Mouse (Mus musculus) midbrain, embryonic 10.5 days (tissue): Measurements from ENCODE around the gene Slfn9. TPM values are rescaled to one million over a fixed set of nuclear protein-coding genes. Genes with fewer than 3 reads are reported as not detected.

Experiments used
- microRNA-seq: library from miRNA; unstranded; fragments of <30 nt; microRNA quantifications from one replicate; pipeline ENCODE4, GENCODE M21; 2017
- polyA plus RNA-seq: library from polyadenylated mRNA; unstranded; fragments of >200 nt; fragmentation: Nextera tagmentation; extraction: Ambion mirVana; gene quantifications from 2 replicates; pipeline ENCODE4 v1.2.1, GENCODE M21; 2016

The Slfn9 gene
- polyA plus RNA-seq, 1 experiment from 2014 or later = 7.4 TPM

Small RNA genes within 50 kb of the gene (microRNA-seq; reads per million reads assigned to microRNA genes)
- not detected for gene Gm27598
- gene Mir7679 = not detected

Other genes starting within 250 kb of the Slfn9 start
- 0.22 and 0.39 TPM in 2 replicates for gene Cct6b, start 227.5 kb downstream of the Slfn9 start, polyA plus RNA-seq
- 33.3 and 37.6 TPM in 2 replicates for gene Zfp830, start 227.5 kb downstream of the Slfn9 start, polyA plus RNA-seq
- 41.1 and 47.2 TPM in 2 replicates for gene Lig3, start 210.7 kb downstream of the Slfn9 start, polyA plus RNA-seq
- 11.5 and 12.0 TPM in 2 replicates for gene Rffl, start 120.6 kb downstream of the Slfn9 start, polyA plus RNA-seq
- 16.3 and 17.2 TPM in 2 replicates for gene Rad51d, start 101.2 kb downstream of the Slfn9 start, polyA plus RNA-seq
- 0.28 and 0.34 TPM in 2 replicates for gene Fndc8, start 99.7 kb downstream of the Slfn9 start, polyA plus RNA-seq
- gene Nle1, start 83.4 kb downstream of the Slfn9 start, polyA plus RNA-seq = 40.3 and 40.4 TPM in 2 replicates
- 0.26 and 0.30 TPM in 2 replicates for gene Unc45b, start 81.3 kb downstream of the Slfn9 start, polyA plus RNA-seq
- gene Slfn5, start 40.5 kb downstream of the Slfn9 start, polyA plus RNA-seq = 0.11 and 0.22 TPM in 2 replicates
- gene Slfn8, start 29.0 kb upstream of the Slfn9 start, polyA plus RNA-seq = 0.19 and 0.24 TPM in 2 replicates
- gene Slfn2, start 73.3 kb upstream of the Slfn9 start, polyA plus RNA-seq = 0.85 and 1.6 TPM in 2 replicates
- not detected in 2 replicates for gene Slfn1, start 125.0 kb upstream of the Slfn9 start, polyA plus RNA-seq
- not detected in 2 replicates for gene Slfn4, start 183.4 kb upstream of the Slfn9 start, polyA plus RNA-seq
- 0.33 and 0.41 TPM in 2 replicates for gene Slfn3, start 199.5 kb upstream of the Slfn9 start, polyA plus RNA-seq